Mouse (Mus musculus): Measurements from ENCODE around the gene 4931406C07Rik.
A peak's percentile ranks its signal among the peaks of the same experiment; 100 is the strongest.

Gene 4931406C07Rik

GRCm38 (mm10) chr9:15238297-15238990 lies 67.8 kb downstream of the 4931406C07Rik start:
- DNase-seq = peak in 1 of 2 experiments; percentile 22

- DNase-seq = peak in 1 of 2 experiments; percentile 27
These were observed 68.5 kb downstream of the 4931406C07Rik start for GRCm38 (mm10) chr9:15237516-15238296.

GRCm38 (mm10) chr9:15235986-15236385 lies 70.3 kb downstream of the 4931406C07Rik start:
- DNase-seq = no peak

- DNase-seq = no peak
These were observed 72.6 kb downstream of the 4931406C07Rik start for GRCm38 (mm10) chr9:15233604-15234003.

Data from kidney, postnatal 4 days (tissue).